Mouse (Mus musculus) heart, adult 2 months (tissue): ENCODE measurements around the gene Scn4b.

Experiments
- CTCF ChIP-seq: fragments of 200-600 bp; IDR thresholded peaks from 2 replicates; pipeline ENCODE4 v1.8.1; 2022; ENCODE audit warnings: antibody characterized with exemption, mild to moderate bottlenecking, moderate library complexity
- EP300 ChIP-seq: fragments of 200-500 bp; IDR thresholded peaks from 2 replicates; pipeline ENCODE4 v1.6.1; 2011; ENCODE audit warnings: low read depth, low read length, control low read depth; ENCODE audit not compliant: insufficient read depth
- POLR2A ChIP-seq: fragments of 200-500 bp; IDR thresholded peaks from 2 replicates; pipeline ENCODE4 v1.6.1; 2011; ENCODE audit warnings: mild to moderate bottlenecking, low read depth, low read length, control low read depth; ENCODE audit not compliant: insufficient read depth

GRCm38 (mm10) chr9:45095149-45095937, 42.9 kb upstream of the Scn4b start:
- TF ChIP-seq POLR2A (no peak), EP300 (no peak), CTCF (no peak)
